Mouse (Mus musculus): ENCODE data around the gene Platr17. TPM values are rescaled to one million over a fixed set of nuclear protein-coding genes. Genes with fewer than 3 reads are reported as not detected.
"Not testable (repeated sequence)": the region's sequence is repeated elsewhere in the genome, so short reads cannot be mapped to it uniquely, and the experiment has no call there.

The Platr17 gene
- polyA plus RNA-seq, 1 experiment from 2014 or later, result 0.30 TPM

DNA sequence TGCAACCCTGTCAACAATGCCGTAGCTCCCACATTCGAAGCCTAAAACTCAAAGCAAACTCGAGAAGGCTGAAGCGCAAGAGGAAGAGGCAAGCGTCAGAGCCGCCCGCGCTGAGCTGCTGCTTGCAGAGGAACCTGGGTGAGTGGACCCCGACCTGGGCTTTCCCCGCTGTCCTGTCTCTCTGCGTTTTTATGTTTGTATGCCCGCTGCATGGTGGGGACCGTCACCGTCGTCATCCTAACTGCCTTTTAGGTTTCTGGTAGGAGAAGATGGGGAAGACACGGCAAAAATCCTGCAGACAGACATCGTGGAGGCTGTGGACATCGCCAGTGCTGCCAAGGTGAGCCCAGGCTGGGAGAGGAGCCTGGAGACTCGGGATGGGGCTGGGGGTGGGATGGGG lies 36.4 kb downstream of the Platr17 start:
- no peaks in the 10 kb centered on the region for H3K27me3 ChIP-seq (ENCODE audit: low read depth, poor library complexity, severe bottlenecking)
- no peak for DNase-seq (ENCODE audit: low spot score)
- peak overlapping the region; percentile 95 for H3K4me3 ChIP-seq
- WGBS, result 62% methylated on average over 19 of the region's 19 CpGs
- no peaks in the 10 kb centered on the region for H3K9me3 ChIP-seq (replicated peaks)
- peaks cover 72% of the 10 kb centered on the region for H3K36me3 ChIP-seq
- no peak overlapping the region; the same call in 1 of the 2 replicates for H3K27ac ChIP-seq (replicated peaks)
- peaks cover 27% of the 10 kb centered on the region for H3K4me1 ChIP-seq

GRCm38 (mm10) chr17:33943454-33943853 lies 38.5 kb downstream of the Platr17 start:
- peaks cover 70% of the 10 kb centered on the region for H3K36me3 ChIP-seq
- no peak overlapping the region for H3K27ac ChIP-seq (replicated peaks)
- 94% methylated on average over 15 of the region's 15 CpGs for WGBS
- H3K4me3 ChIP-seq, result 0 out of 2 replicates have a peak overlapping the region, but pooled peaks have one; percentile 24
- peaks cover 27% of the 10 kb centered on the region for H3K4me1 ChIP-seq
- no peak for DNase-seq (ENCODE audit: low spot score)
- H3K9me3 ChIP-seq (replicated peaks), result no peaks in the 10 kb centered on the region
- no peaks in the 10 kb centered on the region for H3K27me3 ChIP-seq (ENCODE audit: low read depth, poor library complexity, severe bottlenecking)

- H3K4me1 ChIP-seq, result peaks cover 32% of the 10 kb centered on the region
- no peak overlapping the region for H3K27ac ChIP-seq (replicated peaks)
- no peaks in the 10 kb centered on the region for H3K9me3 ChIP-seq (replicated peaks)
- H3K36me3 ChIP-seq, result peaks cover 91% of the 10 kb centered on the region
- no peak overlapping the region for H3K4me3 ChIP-seq
- H3K27me3 ChIP-seq (ENCODE audit: low read depth, poor library complexity, severe bottlenecking), result no peaks in the 10 kb centered on the region
- no peak for DNase-seq (ENCODE audit: low spot score)
- 93% methylated on average over 10 of the region's 10 CpGs for WGBS
These were observed 42.6 kb downstream of the Platr17 start for GRCm38 (mm10) chr17:33947430-33948089.

GRCm38 (mm10) chr17:33948090-33948904 lies 43.4 kb downstream of the Platr17 start:
- Histone ChIP-seq H3K36me3 (peaks cover 91% of the 10 kb centered on the region), H3K9me3 (replicated peaks) (no peaks in the 10 kb centered on the region), H3K27me3 (ENCODE audit: low read depth, poor library complexity, severe bottlenecking) (no peaks in the 10 kb centered on the region), H3K4me1 (peaks cover 39% of the 10 kb centered on the region), H3K4me3 (peak overlapping the region; percentile 18; the same call in 1 of the 2 replicates), H3K27ac (replicated peaks) (no peak overlapping the region)
- no peak for DNase-seq (ENCODE audit: low spot score)
- WGBS, result 86% methylated on average over 22 of the region's 22 CpGs

DNA sequence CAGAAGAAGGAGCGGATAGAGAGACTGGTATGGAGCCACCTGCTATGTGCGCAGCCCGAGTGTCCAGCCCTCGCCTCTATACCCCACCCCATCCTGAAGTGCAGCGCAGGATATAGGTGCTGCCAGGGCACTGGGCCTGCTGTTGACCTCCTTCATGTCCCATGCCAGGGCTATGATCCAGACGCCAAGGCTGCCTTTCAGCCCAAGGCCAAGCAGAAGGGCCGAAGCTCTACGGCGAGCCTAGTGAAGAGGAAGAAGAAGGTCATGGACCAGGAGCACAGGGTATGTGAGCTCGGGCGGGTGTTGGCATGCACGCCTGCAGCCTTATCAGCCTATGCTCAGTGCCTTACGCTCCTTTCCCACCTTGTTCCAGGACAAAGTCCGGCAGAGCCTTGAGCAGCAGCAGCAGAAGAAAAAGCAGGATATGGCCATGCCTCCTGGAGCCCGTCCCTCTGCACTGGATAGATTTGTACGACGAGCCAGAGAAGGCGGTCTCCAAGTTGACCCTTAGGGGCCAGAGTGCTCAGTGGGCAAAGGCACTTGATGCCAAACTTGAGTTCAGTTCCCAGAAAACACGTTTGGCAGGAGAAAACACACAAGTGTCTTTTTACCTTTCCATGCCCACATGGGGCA lies 44.1 kb downstream of the Platr17 start:
- peaks cover 46% of the 10 kb centered on the region for H3K4me1 ChIP-seq
- no peak for DNase-seq (ENCODE audit: low spot score)
- no peaks in the 10 kb centered on the region for H3K9me3 ChIP-seq (replicated peaks)
- peaks cover 91% of the 10 kb centered on the region for H3K36me3 ChIP-seq
- no peak overlapping the region for H3K27ac ChIP-seq (replicated peaks)
- no peaks in the 10 kb centered on the region for H3K27me3 ChIP-seq (ENCODE audit: low read depth, poor library complexity, severe bottlenecking)
- WGBS, result 93% methylated on average over 19 of the region's 19 CpGs
- H3K4me3 ChIP-seq, result peak overlapping the region; percentile 18; the same call in 1 of the 2 replicates

DNA sequence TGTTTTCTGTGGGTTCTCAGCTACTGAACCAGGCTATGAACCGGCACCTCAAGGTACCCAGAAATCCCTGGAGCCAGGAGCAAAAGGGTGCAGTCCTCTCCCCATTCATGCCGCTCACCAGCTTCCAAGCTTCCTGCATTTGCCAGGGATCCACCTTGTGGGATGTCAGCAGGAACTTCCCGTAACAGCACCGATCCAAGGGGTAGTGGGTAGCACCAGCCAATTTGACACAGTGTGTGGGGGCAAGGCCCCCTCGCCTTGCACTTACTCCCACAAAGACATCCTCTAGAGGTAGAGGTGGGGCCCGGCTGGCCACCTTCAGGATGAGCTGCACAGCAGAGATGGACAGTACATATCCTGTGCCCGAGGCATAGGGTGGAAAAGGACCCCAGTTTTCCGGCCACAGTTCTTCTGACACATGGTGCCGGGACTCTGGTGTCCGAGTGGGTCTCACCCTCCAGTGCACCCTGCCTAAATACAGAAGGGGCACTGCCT lies 45.2 kb downstream of the Platr17 start:
- peak overlapping the region; percentile 54 for H3K4me3 ChIP-seq
- no peak for DNase-seq (ENCODE audit: low spot score)
- 79% methylated on average over 10 of the region's 10 CpGs for WGBS
- peaks cover 55% of the 10 kb centered on the region for H3K4me1 ChIP-seq
- no peaks in the 10 kb centered on the region for H3K9me3 ChIP-seq (replicated peaks)
- peak overlapping the region; percentile 84; the same call in 1 of the 2 replicates for H3K27ac ChIP-seq (replicated peaks)
- peaks cover 88% of the 10 kb centered on the region for H3K36me3 ChIP-seq
- no peaks in the 10 kb centered on the region for H3K27me3 ChIP-seq (ENCODE audit: low read depth, poor library complexity, severe bottlenecking)

GRCm38 (mm10) chr17:33951021-33951946 lies 46.3 kb downstream of the Platr17 start, which contains the start of gene B3galt4:
TSS of gene B3galt4 (minus strand) at chr17:33951488.
- Histone ChIP-seq H3K27ac (replicated peaks) (peak within 1 kb of the TSS; percentile 84), H3K36me3 (peaks cover 77% of the 10 kb centered on the region), H3K9me3 (replicated peaks) (no peaks in the 10 kb centered on the region), H3K4me3 (peak within 1 kb of the TSS; percentile 54), H3K4me1 (peaks cover 57% of the 10 kb centered on the region), H3K27me3 (ENCODE audit: low read depth, poor library complexity, severe bottlenecking) (no peaks in the 10 kb centered on the region)
- DNase-seq (ENCODE audit: low spot score), result peak; percentile 86
- 1% methylated on average over 45 of the region's 45 CpGs for WGBS

- DNase-seq (ENCODE audit: low spot score); H3K27ac ChIP-seq (replicated peaks); H3K27me3 ChIP-seq (ENCODE audit: low read depth, poor library complexity, severe bottlenecking); H3K9me3 ChIP-seq (replicated peaks): not testable (repeated sequence)
- WGBS, result 75% methylated on average over 13 of the region's 13 CpGs
- H3K36me3 ChIP-seq, result peaks cover 71% of the 10 kb centered on the region
- peaks cover 64% of the 10 kb centered on the region for H3K4me1 ChIP-seq
- peak overlapping the region; percentile 54 for H3K4me3 ChIP-seq
These were observed 47.1 kb downstream of the Platr17 start for GRCm38 (mm10) chr17:33952015-33952414.

DNA sequence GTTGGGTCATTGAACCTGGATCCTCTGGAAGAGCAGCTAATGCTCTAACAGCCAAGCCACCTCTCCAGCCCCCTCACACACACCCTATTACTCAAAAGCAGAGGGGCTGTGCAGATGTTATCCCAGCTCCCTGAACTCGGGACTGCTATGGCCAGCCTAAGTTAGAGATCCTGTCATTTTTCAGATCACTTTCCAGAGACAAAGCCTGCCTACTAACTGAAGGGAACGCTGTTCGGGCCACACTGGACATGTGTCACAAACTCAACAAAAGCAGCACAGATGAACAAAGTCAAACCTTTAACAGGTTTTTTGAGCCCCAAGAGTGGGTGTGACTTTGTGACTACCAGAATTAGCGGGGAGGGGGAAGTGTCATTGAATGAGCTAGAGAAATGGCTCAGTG lies 47.9 kb downstream of the Platr17 start:
- peaks cover 65% of the 10 kb centered on the region for H3K36me3 ChIP-seq
- WGBS, result 86% methylated on average over 4 of the region's 4 CpGs

DNA sequence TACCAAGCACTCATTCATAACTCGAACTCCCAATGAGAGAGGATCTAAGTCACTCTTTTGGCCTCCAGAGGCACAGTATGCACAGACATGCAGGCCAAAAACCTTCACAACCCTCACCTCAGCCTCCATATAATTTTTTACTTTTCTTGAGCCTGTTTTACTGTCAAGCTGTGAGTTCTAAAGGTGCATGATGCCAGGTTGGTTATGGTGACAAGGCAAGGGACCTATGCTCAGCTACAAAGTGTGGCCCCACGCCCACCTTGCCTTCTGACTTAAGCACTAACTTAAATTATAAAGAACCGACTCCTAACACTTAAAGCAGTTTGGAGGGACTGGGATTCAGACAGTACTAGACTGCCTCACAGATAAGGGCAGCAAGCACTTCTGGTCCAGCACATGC lies 48.4 kb downstream of the Platr17 start:
- no peak overlapping the region for H3K27ac ChIP-seq (replicated peaks)
- DNase-seq (ENCODE audit: low spot score), result no peak
- peaks cover 66% of the 10 kb centered on the region for H3K36me3 ChIP-seq
- H3K27me3 ChIP-seq (ENCODE audit: low read depth, poor library complexity, severe bottlenecking), result no peaks in the 10 kb centered on the region
- H3K9me3 ChIP-seq (replicated peaks), result no peaks in the 10 kb centered on the region
- WGBS, result 89% methylated on average over 3 of the region's 3 CpGs
- peaks cover 68% of the 10 kb centered on the region for H3K4me1 ChIP-seq
- H3K4me3 ChIP-seq, result peak overlapping the region; percentile 99

More for the DNA sequence above, 47.9 kb downstream of the Platr17 start:
- H3K27me3 ChIP-seq (ENCODE audit: low read depth, poor library complexity, severe bottlenecking), result no peaks in the 10 kb centered on the region
- H3K9me3 ChIP-seq (replicated peaks), result no peaks in the 10 kb centered on the region
- H3K4me1 ChIP-seq, result peaks cover 68% of the 10 kb centered on the region
- no peak overlapping the region for H3K27ac ChIP-seq (replicated peaks)
- H3K4me3 ChIP-seq, result peak overlapping the region; percentile 99
- no peak for DNase-seq (ENCODE audit: low spot score)

- Histone ChIP-seq H3K4me3 (peak overlapping the region; percentile 99), H3K27me3 (ENCODE audit: low read depth, poor library complexity, severe bottlenecking) (no peaks in the 10 kb centered on the region), H3K27ac (replicated peaks) (peak overlapping the region; percentile 98), H3K36me3 (peaks cover 66% of the 10 kb centered on the region), H3K4me1 (peaks cover 68% of the 10 kb centered on the region), H3K9me3 (replicated peaks) (no peaks in the 10 kb centered on the region)
- WGBS, result 43% methylated on average over 5 of the region's 5 CpGs
- no peak for DNase-seq (ENCODE audit: low spot score)
These were observed 49.1 kb downstream of the Platr17 start for GRCm38 (mm10) chr17:33953961-33954565.
